In the genomic region with DNA sequence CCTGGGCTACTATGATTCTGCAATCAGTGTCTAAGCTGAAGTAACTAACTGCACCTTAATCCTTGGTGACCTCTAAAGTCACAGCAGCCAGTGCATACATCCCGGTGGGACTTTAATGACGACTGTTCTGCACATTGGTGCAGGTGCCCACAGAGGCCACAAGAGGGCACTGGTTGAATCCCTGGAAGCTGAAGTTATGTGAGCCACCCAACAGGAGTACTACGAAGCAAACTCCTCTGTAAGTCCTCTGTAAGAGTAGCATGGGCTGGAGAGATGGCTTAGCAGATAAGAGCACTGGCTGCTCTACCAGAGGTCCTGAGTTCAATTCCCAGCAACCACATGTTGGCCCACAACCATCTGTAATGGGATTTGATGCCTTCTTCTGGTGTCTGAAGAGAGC, we compare ENCODE assay signal across 10 mouse cellular contexts. TPM values are rescaled to one million over a fixed set of nuclear protein-coding genes. Genes with fewer than 3 reads are reported as not detected.
DNase-seq lines count a peak whose midpoint lies in the region; ATAC-seq and TF ChIP-seq lines count a peak whose summit lies in the region.
"Had no signal": no experiment of that assay in that cellular context is flagged by ENCODE, and none has a peak within 500 bp of the region (broad histone marks: within the 10 kb centered on the region; RNA-seq: fewer than 3 reads in every experiment).

No protein-coding gene starts in this region.

- 77% methylated on average over 3 of the region's 3 CpGs for WGBS in intestine, postnatal 0 days
- 89% methylated on average over 3 of the region's 3 CpGs for WGBS in intestine, embryonic 16.5 days
- WGBS in forebrain, embryonic 14.5 days: 85% methylated on average over 3 of the region's 3 CpGs

- TF ChIP-seq EP300 in CH12.LX (IDR thresholded peaks at IDR 0.05; ENCODE audit: low read length): no peak

- no peaks in the 10 kb centered on the region for H3K4me1 ChIP-seq in intestine, postnatal 0 days (replicated peaks; ENCODE audit: control insufficient read depth, insufficient read depth, low read length)
- peaks cover 9% of the 10 kb centered on the region for H3K4me1 ChIP-seq in intestine, embryonic 16.5 days (ENCODE audit: control insufficient read depth, insufficient read depth, low read length)
- peaks cover 0 to 14% of the 10 kb centered on the region in 2 experiments; a peak in 2 of 4 replicates for H3K4me1 ChIP-seq in CH12.LX (ENCODE audit: control insufficient read depth in 1 of 2, insufficient read depth in 2 of 2)
- 0 out of 2 replicates have a peak, but pooled peaks cover 3% of the 10 kb centered on the region for H3K4me1 ChIP-seq in forebrain, embryonic 14.5 days (ENCODE audit: control insufficient read depth, insufficient read depth, low read length)

- H3K27ac ChIP-seq in intestine, postnatal 0 days (ENCODE audit: low read depth, low read length): no peak overlapping the region
- no peak overlapping the region for H3K27ac ChIP-seq in intestine, embryonic 16.5 days (ENCODE audit: low read length)
- no peak overlapping the region for H3K27ac ChIP-seq in CH12.LX (ENCODE audit: insufficient read depth, low read depth)
- H3K27ac ChIP-seq in forebrain, embryonic 14.5 days (ENCODE audit: low read depth, low read length): no peak overlapping the region
- H3K27ac ChIP-seq: limb, embryonic 13.5 days had no signal

- H3K9me3 ChIP-seq in intestine, postnatal 0 days (ENCODE audit: control insufficient read depth): no peaks in the 10 kb centered on the region
- no peaks in the 10 kb centered on the region for H3K9me3 ChIP-seq in intestine, embryonic 16.5 days (ENCODE audit: control insufficient read depth, low read length)
- H3K9me3 ChIP-seq in CH12.LX (replicated peaks; ENCODE audit: low read length): no peaks in the 10 kb centered on the region
- H3K9me3 ChIP-seq in forebrain, embryonic 14.5 days (replicated peaks; ENCODE audit: control insufficient read depth, low read length): no peaks in the 10 kb centered on the region
- H3K9me3 ChIP-seq: limb, embryonic 13.5 days had no signal

- TF ChIP-seq RAD21 in CH12.LX (IDR thresholded peaks at IDR 0.05; ENCODE audit: low read depth, low read length): peak; percentile 54

- no peak for TF ChIP-seq POLR2A in CH12.LX (IDR thresholded peaks at IDR 0.05; ENCODE audit: low read depth, low read length)

- dilution Hi-C loops in CH12.LX (cut with MboI; ENCODE audit: extremely low pct_ligation_motif_present, extremely low pct_unique_long_range_greater_than_20kb, low sequenced_read_pairs): no loop called here

- H3K9ac ChIP-seq in intestine, postnatal 0 days (ENCODE audit: low read depth, low read length): no peak overlapping the region
- no peak overlapping the region for H3K9ac ChIP-seq in intestine, embryonic 16.5 days (ENCODE audit: low read depth, low read length)
- no peak overlapping the region for H3K9ac ChIP-seq in CH12.LX (ENCODE audit: insufficient read depth, low read depth)
- H3K9ac ChIP-seq in forebrain, embryonic 14.5 days (ENCODE audit: low read length): no peak overlapping the region
- H3K9ac ChIP-seq: limb, embryonic 13.5 days had no signal

- in situ Hi-C loops in CH12.LX (cut with MboI; ENCODE audit: low pct_ligation_motif_present, low pct_unique_long_range_greater_than_20kb, low sequenced_read_pairs): loop anchor here (10.0 kb wide), 2 partner anchors 88 to 312 kb away; a partner anchor contains a TSS

- peaks cover 14% of the 10 kb centered on the region for H3K79me2 ChIP-seq in CH12.LX (replicated peaks; ENCODE audit: control insufficient read depth, extremely low read depth, insufficient read depth, poor library complexity, severe bottlenecking)

- peak; percentile 67 for TF ChIP-seq CTCF in intestine, postnatal 0 days (IDR thresholded peaks at IDR 0.05; ENCODE audit: low read depth)
- TF ChIP-seq CTCF in CH12.LX (conservative IDR thresholded peaks at IDR 0.05 in 1 of 2, IDR thresholded peaks at IDR 0.05 in 1 of 2; ENCODE audit: low read depth in 2 of 2, low read length in 2 of 2): peak; percentile 70 to 74

- ATAC-seq in intestine, postnatal 0 days: no peak
- ATAC-seq in intestine, embryonic 16.5 days: no peak
- no peak for ATAC-seq in monocyte, adult 5-6 weeks (replicated peaks; ENCODE audit: insufficient number of reproducible peaks, low FRiP score, low TSS enrichment, poor library complexity, severe bottlenecking)
- ATAC-seq in forebrain, embryonic 14.5 days: no peak

- DNase-seq in CH12.LX (ENCODE audit: extremely low read depth): peak; percentile 57
- peak; percentile 29 for DNase-seq in c-Kit-negative CD71-positive TER-119-positive erythroid progenitor cells, embryonic 14.5 days (ENCODE audit: low read depth, low spot score)
- peak; percentile 15 for DNase-seq in retina, embryonic 14.5 days (ENCODE audit: low spot score)
- DNase-seq in forebrain, embryonic 14.5 days (ENCODE audit: low spot score): no peak
- DNase-seq in layer of hippocampus, adult 18-20 months (ENCODE audit: low spot score in 2 of 2): no peak

- peaks cover 54% of the 10 kb centered on the region for H3K36me3 ChIP-seq in intestine, postnatal 0 days (ENCODE audit: control insufficient read depth, insufficient read depth)
- peaks cover 21% of the 10 kb centered on the region; the same call in 1 of the 2 replicates for H3K36me3 ChIP-seq in intestine, embryonic 16.5 days (ENCODE audit: control insufficient read depth, insufficient read depth, low read length)
- peaks cover 54 to 73% of the 10 kb centered on the region in 2 experiments for H3K36me3 ChIP-seq in CH12.LX (replicated peaks in 1 of 2; ENCODE audit: control insufficient read depth in 1 of 2, insufficient read depth in 1 of 2, low read length in 1 of 2)
- peaks cover 54% of the 10 kb centered on the region for H3K36me3 ChIP-seq in forebrain, embryonic 14.5 days (ENCODE audit: control insufficient read depth, insufficient read depth, low read length)

- no peak overlapping the region for H3K4me3 ChIP-seq in intestine, postnatal 0 days (ENCODE audit: low read depth, low read length)
- H3K4me3 ChIP-seq in intestine, embryonic 16.5 days (ENCODE audit: low read length): no peak overlapping the region
- no peak overlapping the region for H3K4me3 ChIP-seq in CH12.LX (replicated peaks in 1 of 3; ENCODE audit: low read depth in 2 of 3, low read length in 2 of 3, poor library complexity in 1 of 3)
- no peak overlapping the region for H3K4me3 ChIP-seq in forebrain, embryonic 14.5 days (ENCODE audit: low read depth, low read length)
- H3K4me3 ChIP-seq: limb, embryonic 13.5 days; myocyte had no signal

- no peaks in the 10 kb centered on the region for H3K27me3 ChIP-seq in intestine, postnatal 0 days (replicated peaks; ENCODE audit: control insufficient read depth, insufficient read depth, low read length)
- H3K27me3 ChIP-seq in intestine, embryonic 16.5 days (replicated peaks; ENCODE audit: control insufficient read depth, insufficient read depth, low read length): no peaks in the 10 kb centered on the region
- H3K27me3 ChIP-seq in CH12.LX (replicated peaks): no peaks in the 10 kb centered on the region
- no peaks in the 10 kb centered on the region for H3K27me3 ChIP-seq in forebrain, embryonic 14.5 days (replicated peaks; ENCODE audit: control insufficient read depth, insufficient read depth, low read length)
- H3K27me3 ChIP-seq: limb, embryonic 13.5 days had no signal

- H3K4me2 ChIP-seq in intestine, postnatal 0 days (replicated peaks; ENCODE audit: low read depth): no peak overlapping the region
- no peak overlapping the region for H3K4me2 ChIP-seq in intestine, embryonic 16.5 days (ENCODE audit: low read depth, low read length)
- no peak overlapping the region for H3K4me2 ChIP-seq in CH12.LX (ENCODE audit: insufficient read depth, low read depth, poor library complexity, severe bottlenecking)
- H3K4me2 ChIP-seq in forebrain, embryonic 14.5 days (ENCODE audit: low read length): no peak overlapping the region
- H3K4me2 ChIP-seq: limb, embryonic 13.5 days had no signal

TF ChIP-seq in CH12.LX, 34 proteins besides CTCF, POLR2A, EP300 and RAD21:
- TF ChIP-seq TBP (conservative IDR thresholded peaks at IDR 0.05; ENCODE audit: low read depth, low read length) (peak; percentile 60; the same call in 1 of the 2 replicates), MAZ (IDR thresholded peaks at IDR 0.05; ENCODE audit: low read depth, low read length) (no peak), ZKSCAN1 (IDR thresholded peaks at IDR 0.05; ENCODE audit: borderline replicate concordance, low read depth, low read length) (no peak), SMC3 (IDR thresholded peaks at IDR 0.05; ENCODE audit: low read depth, low read length) (peak; percentile 70), NELFE (IDR thresholded peaks at IDR 0.05; ENCODE audit: low read depth, low read length) (0 out of 2 replicates have a peak, but pooled peaks have one; percentile 21)

RNA-seq across cellular contexts. Expression of a gene that starts 4.9 kb away (rescaled TPM):
- polyA plus RNA-seq in intestine, postnatal 0 days (2015; fragmentation: Nextera tagmentation; extraction: Ambion mirVana): 41.4 and 52.7 TPM in 2 replicates
- polyA plus RNA-seq in intestine, embryonic 16.5 days (2015; fragmentation: Nextera tagmentation; extraction: Ambion mirVana): 146 and 168 TPM in 2 replicates
- 102 and 104 TPM in 2 replicates for total RNA-seq in CH12.LX (2012; rRNA removed)
- 130 and 138 TPM in 2 replicates for total RNA-seq in CH12.LX (2014; rRNA removed)
- 74.2 and 83.9 TPM in 2 replicates for polyA plus RNA-seq in CH12.LX (2012; ENCODE audit: insufficient read length, low read depth)
- 0.38 to 1.5 TPM (median 0.96 TPM) in 3 replicates for total RNA-seq in monocyte, adult 5-6 weeks (2017)
- 77.7 and 101 TPM in 2 replicates for polyA plus RNA-seq in forebrain, embryonic 14.5 days (2014; fragmentation: Nextera tagmentation; extraction: Ambion mirVana)
- 1 to 10 TPM; 1.1 to 1.2 TPM for total RNA-seq in layer of hippocampus, adult 18-20 months (2021)

Comparison
In these comparisons a context has a peak if more than half of its experiments do, and no peak if none do; other contexts are left out.
1. DNase-seq: peak in CH12.LX (single experiment), c-Kit-negative CD71-positive TER-119-positive erythroid progenitor cells, embryonic 14.5 days (single experiment) and retina, embryonic 14.5 days (single experiment); none in forebrain, embryonic 14.5 days (single experiment) and layer of hippocampus, adult 18-20 months (0 of 2).